Mouse (Mus musculus): Measurements from ENCODE around the gene Ctsf.

GRCm38 (mm10) chr19:4891798-4892197, 36.9 kb downstream of the Ctsf start:
- no peak for TF ChIP-seq CTCF (IDR thresholded peaks at IDR 0.05; ENCODE audit: insufficient read depth, low read length)
- no peak for TF ChIP-seq POLR2A (IDR thresholded peaks at IDR 0.05; ENCODE audit: borderline replicate concordance, extremely low read depth, low read depth, low read length)
